Mouse (Mus musculus) heart, postnatal 0 days (tissue): Measurements from ENCODE around the gene Rasal1. TPM values are rescaled to one million over a fixed set of nuclear protein-coding genes. Genes with fewer than 3 reads are reported as not detected.

Experiments
- ATAC-seq: fragments of 200-750 bp; cut with Nextera tagmentation; 2 replicates; pipeline ENCODE4 v1.8.0; 2017; ENCODE audit warnings: low read depth, moderate number of reproducible peaks, moderate library complexity; ENCODE audit not compliant: insufficient read depth
- DNase-seq: peaks from one replicate; pipeline ENCODE4 v3.0.0-alpha.2; 2016; ENCODE audit warnings: low spot score
- H3K27ac ChIP-seq: fragments of 300-500 bp; sonication (generic); 2 replicates; pipeline ENCODE4 v1.5.1; 2014; ENCODE audit warnings: low read depth, mild to moderate bottlenecking
- H3K27me3 ChIP-seq: fragments of 300-500 bp; sonication (generic); 2 replicates; pipeline ENCODE4 v1.6.1; 2014; ENCODE audit warnings: low read length, mixed read lengths; ENCODE audit not compliant: control insufficient read depth, insufficient read depth
- H3K36me3 ChIP-seq: fragments of 300-500 bp; sonication (generic); replicated peaks from 2 replicates; pipeline ENCODE4 v1.6.1; 2014; ENCODE audit warnings: low read length, mixed read lengths; ENCODE audit not compliant: control insufficient read depth, insufficient read depth
- H3K4me1 ChIP-seq: fragments of 300-500 bp; sonication (generic); 2 replicates; pipeline ENCODE4 v1.6.1; 2014; ENCODE audit warnings: antibody characterized with exemption; ENCODE audit not compliant: control insufficient read depth, insufficient read depth
- H3K4me2 ChIP-seq: fragments of 300-500 bp; sonication (generic); 2 replicates; pipeline ENCODE4 v1.6.1; 2014; ENCODE audit warnings: low read depth, mild to moderate bottlenecking, low read length, moderate library complexity
- H3K4me3 ChIP-seq: fragments of 300-500 bp; sonication (generic); 2 replicates; pipeline ENCODE4 v1.5.1; 2014; ENCODE audit warnings: low read depth, low read length
- H3K9ac ChIP-seq: fragments of 300-500 bp; sonication (generic); replicated peaks from 2 replicates; pipeline ENCODE4 v1.6.1; 2014; ENCODE audit warnings: low read depth, low read length, mixed read lengths
- H3K9me3 ChIP-seq: fragments of 300-500 bp; sonication (generic); replicated peaks from 2 replicates; pipeline ENCODE4 v1.6.1; 2016; ENCODE audit warnings: low read length; ENCODE audit not compliant: control insufficient read depth
- CTCF ChIP-seq: IDR thresholded peaks from 2 replicates; pipeline ENCODE4 v1.5.1; 2016; ENCODE audit warnings: antibody characterized with exemption, control low read depth, low read depth
- EP300 ChIP-seq: IDR thresholded peaks from 2 replicates; pipeline ENCODE4 v1.6.1; 2016; ENCODE audit warnings: antibody characterized with exemption, low read depth
- WGBS: fragments of 180-500 bp; shearing (Covaris S2); extraction: QIAGEN DNeasy Blood & Tissue Kit; methylation state at CpG from one replicate; pipeline ENCODE4 v1.1.7; 2014; 5-methylcytosine and 5-hydroxymethylcytosine counted together
- polyA plus RNA-seq: library from polyadenylated mRNA; unstranded; fragments of >200 nt; fragmentation: Nextera tagmentation; extraction: Ambion mirVana; gene quantifications from 2 replicates; pipeline ENCODE4 v1.2.1, GENCODE M21; 2015
- total RNA-seq: library from RNA; depleted of rRNA; stranded (reverse); fragments of >200 nt; gene quantifications from 2 replicates; pipeline ENCODE4 v1.2.3, GENCODE M21; 2014; ENCODE audit warnings: low replicate concordance

Rasal1 gene
- total and polyA plus RNA-seq, 2 experiments from 2014 or later = not detected

GRCm38 (mm10) chr5:120621846-120622197 is 26.8 kb upstream of the Rasal1 start:
- Histone ChIP-seq H3K4me1 (peaks cover 4% of the 10 kb centered on the region; the same call in 1 of the 2 replicates), H3K27ac (peak overlapping the region; percentile 26; the same call in 1 of the 2 replicates), H3K27me3 (no peaks in the 10 kb centered on the region), H3K36me3 (peaks cover 87% of the 10 kb centered on the region), H3K9me3 (no peaks in the 10 kb centered on the region), H3K4me2 (peak overlapping the region; percentile 32; the same call in 1 of the 2 replicates), H3K9ac (no peak overlapping the region), H3K4me3 (peak overlapping the region; percentile 3; the same call in 1 of the 2 replicates)
- 74% methylated on average over 10 of the region's 10 CpGs for WGBS
- TF ChIP-seq EP300 (no peak), CTCF (no peak)
- ATAC-seq (no peak), DNase-seq (no peak)

DNA sequence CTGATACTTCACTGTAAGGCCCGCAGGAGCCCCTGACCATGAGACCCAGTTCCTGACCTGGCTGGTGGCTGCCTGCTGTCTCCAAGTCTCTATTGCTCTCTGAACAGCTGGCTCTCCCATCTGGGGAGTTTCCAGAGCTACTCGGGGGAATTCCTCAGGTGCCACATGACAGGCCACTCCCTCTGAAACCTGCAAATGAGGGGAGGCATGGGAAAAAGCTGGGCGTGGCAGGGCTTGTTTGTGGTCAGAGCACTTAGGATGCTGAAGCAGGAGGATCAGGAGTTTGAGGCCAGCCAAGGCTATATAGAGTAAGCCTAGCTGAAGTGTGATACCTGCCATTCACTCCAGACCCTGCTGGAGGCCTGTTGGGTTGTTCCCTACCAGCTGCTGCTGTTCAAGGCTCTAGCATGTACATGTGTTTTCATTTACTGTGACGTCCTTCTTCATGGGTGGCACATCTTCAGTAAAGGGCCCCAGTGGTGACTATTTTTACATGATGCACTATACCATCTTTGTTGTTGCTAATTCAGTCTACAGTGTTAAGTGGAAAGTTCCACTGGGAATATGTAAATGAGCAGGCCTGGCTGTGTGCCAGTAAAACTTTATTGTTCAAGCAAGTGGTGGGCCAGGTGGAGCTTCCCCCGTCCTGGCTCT is 26.3 kb upstream of the Rasal1 start:
- no peak overlapping the region for H3K4me3 ChIP-seq
- no peak for TF ChIP-seq CTCF
- TF ChIP-seq EP300 = no peak

DNA sequence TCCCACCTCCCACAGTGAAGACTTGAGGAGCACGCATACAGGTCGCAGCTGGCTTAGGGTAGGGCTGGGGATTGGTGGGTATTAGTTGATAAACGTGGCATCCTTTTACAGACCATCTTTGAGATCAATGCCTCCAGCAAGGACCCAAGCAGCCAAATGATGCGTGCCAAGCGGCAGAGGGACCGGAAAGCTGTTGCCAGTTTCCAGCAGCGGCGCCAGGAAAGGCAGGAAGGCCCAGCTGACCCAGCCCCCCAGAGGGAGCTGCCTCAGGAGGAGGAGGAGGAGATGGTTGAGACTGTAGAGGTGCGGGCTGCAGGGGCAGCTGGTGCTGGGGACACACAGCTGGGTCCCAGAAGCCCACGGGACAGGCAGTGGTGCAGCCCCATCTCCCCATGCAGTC is 24.2 kb upstream of the Rasal1 start:
- Histone ChIP-seq H3K9ac (no peak overlapping the region), H3K4me3 (no peak overlapping the region), H3K9me3 (no peaks in the 10 kb centered on the region), H3K27ac (no peak overlapping the region), H3K4me1 (peaks cover 4% of the 10 kb centered on the region; the same call in 1 of the 2 replicates), H3K27me3 (no peaks in the 10 kb centered on the region), H3K36me3 (peaks cover 75% of the 10 kb centered on the region), H3K4me2 (no peak overlapping the region)
- no peak for TF ChIP-seq CTCF
- TF ChIP-seq EP300 = no peak
- DNase-seq (no peak), ATAC-seq (no peak)
- 89% methylated on average over 10 of the region's 10 CpGs for WGBS

More for the DNA sequence above, 26.3 kb upstream of the Rasal1 start:
- Histone ChIP-seq H3K4me1 (peaks cover 4% of the 10 kb centered on the region; the same call in 1 of the 2 replicates), H3K4me2 (no peak overlapping the region; the same call in 1 of the 2 replicates), H3K9me3 (no peaks in the 10 kb centered on the region), H3K9ac (no peak overlapping the region), H3K27ac (0 out of 2 replicates have a peak overlapping the region, but pooled peaks have one; percentile 26), H3K36me3 (peaks cover 92% of the 10 kb centered on the region), H3K27me3 (no peaks in the 10 kb centered on the region)
- 66% methylated on average over 5 of the region's 5 CpGs for WGBS
- ATAC-seq = no peak
- peak; percentile 25 for DNase-seq

DNA sequence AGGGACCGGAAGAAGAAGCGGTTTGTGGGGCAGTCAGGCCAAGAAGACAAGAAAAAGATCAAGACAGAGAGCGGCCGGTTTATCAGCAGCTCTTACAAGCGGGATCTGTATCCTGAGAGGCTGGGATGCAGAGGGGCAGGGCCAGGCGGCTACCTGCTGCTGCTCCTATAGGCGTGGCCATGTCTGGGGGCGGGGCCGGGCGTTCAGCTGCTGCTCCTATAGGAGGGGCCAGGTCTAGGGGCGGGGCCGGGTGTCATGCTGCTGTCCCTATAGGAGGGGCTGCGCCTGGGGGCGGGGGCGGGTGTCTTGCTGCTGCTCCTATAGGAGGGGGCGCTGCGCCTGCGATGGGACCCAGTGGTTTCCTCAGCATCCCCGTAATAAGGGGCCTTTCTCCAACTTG is 22.2 kb upstream of the Rasal1 start:
- Histone ChIP-seq H3K27me3 (peaks cover 6% of the 10 kb centered on the region), H3K4me2 (no peak overlapping the region), H3K9ac (no peak overlapping the region), H3K4me3 (no peak overlapping the region), H3K4me1 (peaks cover 4% of the 10 kb centered on the region; the same call in 1 of the 2 replicates), H3K27ac (no peak overlapping the region), H3K36me3 (peaks cover 56% of the 10 kb centered on the region), H3K9me3 (no peaks in the 10 kb centered on the region)
- 55% methylated on average over 19 of the region's 19 CpGs for WGBS
- no peak for ATAC-seq
- no peak for TF ChIP-seq CTCF
- no peak for TF ChIP-seq EP300
- no peak for DNase-seq

GRCm38 (mm10) chr5:120627515-120628300 is 20.9 kb upstream of the Rasal1 start:
- ATAC-seq = no peak
- Histone ChIP-seq H3K9ac (no peak overlapping the region), H3K4me2 (no peak overlapping the region), H3K36me3 (peaks cover 48% of the 10 kb centered on the region), H3K27me3 (peaks cover 6% of the 10 kb centered on the region), H3K9me3 (0 out of 2 replicates have a peak, but pooled peaks cover 5% of the 10 kb centered on the region), H3K4me3 (no peak overlapping the region), H3K27ac (no peak overlapping the region), H3K4me1 (no peaks in the 10 kb centered on the region)
- no peak for TF ChIP-seq EP300
- no peak for TF ChIP-seq CTCF
- no peak for DNase-seq
- WGBS = 82% methylated on average over 15 of the region's 15 CpGs
